Mouse (Mus musculus): ENCODE data around the gene Akap8. TPM values are rescaled to one million over a fixed set of nuclear protein-coding genes. Genes with fewer than 3 reads are reported as not detected.

Akap8 gene
- polyA plus RNA-seq, 1 experiment from 2014 or later: 55.8 TPM

- Histone ChIP-seq H3K79me2 (ENCODE audit: inconsistent target) (peaks cover 2% of the 10 kb centered on the region; the same call in 1 of the 2 replicates), H3K36me3 (ENCODE audit: inconsistent target) (peaks cover 57% of the 10 kb centered on the region), H3K27ac (no peak overlapping the region), H3K4me3 (ENCODE audit: inconsistent target) (no peak overlapping the region)
- WGBS (ENCODE audit: missing documents): 93% methylated on average over 6 of the region's 6 CpGs
Measured at GRCm38 (mm10) chr17:32355031-32355430, 34.0 kb upstream of the Akap8 start.

DNA sequence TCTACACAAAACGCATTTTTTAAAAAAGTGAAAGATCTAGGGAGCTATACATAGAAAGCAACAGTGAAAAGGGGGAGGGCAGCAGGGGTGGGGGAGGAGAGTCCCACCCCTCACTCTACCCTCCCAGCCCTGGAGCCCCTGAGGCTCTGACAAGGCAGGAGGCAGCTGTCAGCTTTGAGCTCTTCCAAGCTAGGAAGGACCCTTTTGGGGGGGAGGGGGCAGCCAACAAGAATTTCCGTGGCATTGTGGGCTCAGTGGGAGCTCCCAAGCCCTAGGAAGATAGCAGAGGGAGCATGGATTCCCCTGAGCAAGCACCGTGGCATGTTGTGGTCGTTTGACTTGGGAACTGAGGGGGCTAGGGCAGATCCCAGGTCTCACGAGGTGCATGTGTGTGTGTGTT lies 33.2 kb upstream of the Akap8 start:
- peaks cover 50% of the 10 kb centered on the region for H3K36me3 ChIP-seq (ENCODE audit: inconsistent target)
- WGBS (ENCODE audit: missing documents): 98% methylated on average over 5 of the region's 5 CpGs
- H3K79me2 ChIP-seq (ENCODE audit: inconsistent target): peaks cover 10% of the 10 kb centered on the region; the same call in 1 of the 2 replicates
- H3K27ac ChIP-seq: no peak overlapping the region
- H3K4me3 ChIP-seq (ENCODE audit: inconsistent target): no peak overlapping the region

- H3K79me2 ChIP-seq (ENCODE audit: inconsistent target): peaks cover 16% of the 10 kb centered on the region
- WGBS (ENCODE audit: missing documents): 79% methylated on average over 3 of the region's 4 CpGs
- no peak overlapping the region for H3K27ac ChIP-seq
- H3K36me3 ChIP-seq (ENCODE audit: inconsistent target): peaks cover 45% of the 10 kb centered on the region
- H3K4me3 ChIP-seq (ENCODE audit: inconsistent target): no peak overlapping the region
Measured at GRCm38 (mm10) chr17:32353696-32354095, 32.7 kb upstream of the Akap8 start.

DNA sequence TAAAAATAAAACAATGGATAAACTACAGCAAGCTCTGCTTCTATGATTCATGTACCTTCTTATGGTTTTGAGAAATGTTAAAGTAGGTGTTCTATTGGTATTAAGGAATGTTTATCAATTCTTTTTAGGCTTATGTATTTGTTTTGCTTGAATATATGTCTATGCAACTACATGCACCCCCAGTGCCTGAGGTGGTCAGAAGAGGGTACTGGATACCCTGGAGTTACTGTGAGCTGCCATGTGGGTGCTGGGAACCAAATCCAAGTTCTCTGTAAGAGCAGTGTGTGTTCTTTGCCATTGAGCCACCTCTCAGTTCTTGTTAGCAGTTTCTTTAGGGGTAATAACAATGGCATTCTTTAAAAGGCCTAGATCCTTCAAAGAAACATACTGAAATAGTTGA lies 30.7 kb upstream of the Akap8 start:
- Histone ChIP-seq H3K36me3 (ENCODE audit: inconsistent target) (peaks cover 27% of the 10 kb centered on the region), H3K27ac (no peak overlapping the region), H3K79me2 (ENCODE audit: inconsistent target) (peaks cover 35% of the 10 kb centered on the region), H3K4me3 (ENCODE audit: inconsistent target) (no peak overlapping the region)

DNA sequence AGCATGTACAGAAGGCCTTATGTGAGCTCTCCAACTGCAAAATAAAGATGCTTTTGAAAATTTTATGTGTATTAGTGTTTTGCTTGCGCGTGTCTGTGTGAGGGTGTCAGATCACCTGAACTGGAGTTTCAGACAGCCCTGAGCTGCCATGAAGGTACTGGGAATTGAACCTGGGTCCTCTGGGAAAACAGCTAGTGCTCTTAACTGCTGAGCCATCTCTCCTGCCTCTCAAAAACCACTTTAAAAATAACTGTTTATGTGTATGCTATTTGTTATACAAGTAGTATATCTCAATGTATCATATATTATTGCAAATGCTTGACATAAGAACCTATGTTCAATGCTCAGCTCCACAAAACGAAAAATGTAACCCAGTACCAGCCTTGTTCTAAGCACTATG lies 30.2 kb upstream of the Akap8 start:
- Histone ChIP-seq H3K36me3 (ENCODE audit: inconsistent target) (peaks cover 23% of the 10 kb centered on the region), H3K27ac (no peak overlapping the region), H3K4me3 (ENCODE audit: inconsistent target) (no peak overlapping the region; the same call in 1 of the 2 replicates), H3K79me2 (ENCODE audit: inconsistent target) (peaks cover 40% of the 10 kb centered on the region)
- 84% methylated on average over 3 of the region's 3 CpGs for WGBS (ENCODE audit: missing documents)

- H3K36me3 ChIP-seq (ENCODE audit: inconsistent target): peaks cover 15% of the 10 kb centered on the region
- WGBS (ENCODE audit: missing documents): 1% methylated on average over 37 of the region's 37 CpGs
- H3K4me3 ChIP-seq (ENCODE audit: inconsistent target): peak within 1 kb of the TSS; percentile 99
- H3K79me2 ChIP-seq (ENCODE audit: inconsistent target): peaks cover 48% of the 10 kb centered on the region
- H3K27ac ChIP-seq: peak within 1 kb of the TSS; percentile 74
Measured at GRCm38 (mm10) chr17:32350382-32350983, 29.4 kb upstream of the Akap8 start, which contains the start of gene Akap8l. TSS of gene Akap8l (minus strand) at chr17:32350607.

- Histone ChIP-seq H3K4me3 (ENCODE audit: inconsistent target) (peak overlapping the region; percentile 99), H3K36me3 (ENCODE audit: inconsistent target) (peaks cover 11% of the 10 kb centered on the region), H3K79me2 (ENCODE audit: inconsistent target) (peaks cover 53% of the 10 kb centered on the region), H3K27ac (peak overlapping the region; percentile 74)
- under 1% methylated on average over 24 of the region's 24 CpGs for WGBS (ENCODE audit: missing documents)
Measured at GRCm38 (mm10) chr17:32349851-32350381, 28.9 kb upstream of the Akap8 start.

GRCm38 (mm10) chr17:32349037-32349732 lies 28.1 kb upstream of the Akap8 start:
- Histone ChIP-seq H3K4me3 (ENCODE audit: inconsistent target) (peak overlapping the region; percentile 99), H3K36me3 (ENCODE audit: inconsistent target) (peaks cover 11% of the 10 kb centered on the region; the same call in 1 of the 2 replicates), H3K27ac (no peak overlapping the region), H3K79me2 (ENCODE audit: inconsistent target) (peaks cover 57% of the 10 kb centered on the region)
- 3% methylated on average over 4 of the region's 4 CpGs for WGBS (ENCODE audit: missing documents)

DNA sequence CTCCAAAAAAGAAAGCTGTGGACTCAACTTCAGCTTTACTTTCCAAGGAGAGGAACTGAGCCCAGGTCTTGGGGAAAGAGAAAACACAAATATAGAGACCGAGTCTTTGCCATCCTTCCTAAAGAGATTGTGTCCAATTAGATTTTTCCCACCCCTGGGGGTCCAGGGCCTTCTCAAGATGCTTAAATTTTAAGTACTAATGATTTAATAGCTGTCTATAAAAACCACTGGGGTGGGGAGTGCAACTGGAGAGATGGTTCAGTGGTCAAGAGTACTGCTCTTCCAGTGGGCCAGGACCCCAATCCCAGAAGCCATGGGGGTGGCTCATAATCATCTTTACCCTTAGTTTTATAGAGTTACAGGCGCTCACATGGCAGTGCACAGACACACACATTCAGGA lies 27.4 kb upstream of the Akap8 start:
- H3K79me2 ChIP-seq (ENCODE audit: inconsistent target): peaks cover 57% of the 10 kb centered on the region
- 0 out of 2 replicates have a peak, but pooled peaks cover 17% of the 10 kb centered on the region for H3K36me3 ChIP-seq (ENCODE audit: inconsistent target)
- 83% methylated on average over 2 of the region's 2 CpGs for WGBS (ENCODE audit: missing documents)
- no peak overlapping the region for H3K4me3 ChIP-seq (ENCODE audit: inconsistent target)
- no peak overlapping the region for H3K27ac ChIP-seq

DNA sequence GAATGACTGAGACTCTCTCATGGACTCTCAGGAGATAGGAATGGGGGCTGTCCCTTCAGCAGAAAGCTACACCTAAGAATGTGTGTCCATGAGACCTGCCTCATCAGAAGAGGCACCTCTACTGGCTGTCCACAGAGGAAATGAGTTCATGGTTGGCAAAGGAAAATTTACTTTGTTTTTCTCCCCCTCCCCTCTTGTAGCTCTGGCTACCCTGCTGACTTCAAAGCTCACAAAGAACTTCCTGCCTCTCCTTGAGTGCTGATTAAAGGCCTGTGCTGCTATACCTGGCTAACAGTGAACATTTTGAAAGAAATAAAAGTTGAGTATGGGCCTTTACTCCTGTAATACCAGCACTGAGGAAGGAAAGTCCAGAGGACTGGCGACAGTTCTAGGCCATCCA lies 20.1 kb upstream of the Akap8 start:
- peaks cover 28% of the 10 kb centered on the region; the same call in 1 of the 2 replicates for H3K36me3 ChIP-seq (ENCODE audit: inconsistent target)
- 100% methylated on average over 1 of the region's 1 CpGs for WGBS (ENCODE audit: missing documents)
- H3K27ac ChIP-seq: no peak overlapping the region
- H3K79me2 ChIP-seq (ENCODE audit: inconsistent target): peaks cover 16% of the 10 kb centered on the region
- H3K4me3 ChIP-seq (ENCODE audit: inconsistent target): no peak overlapping the region

DNA sequence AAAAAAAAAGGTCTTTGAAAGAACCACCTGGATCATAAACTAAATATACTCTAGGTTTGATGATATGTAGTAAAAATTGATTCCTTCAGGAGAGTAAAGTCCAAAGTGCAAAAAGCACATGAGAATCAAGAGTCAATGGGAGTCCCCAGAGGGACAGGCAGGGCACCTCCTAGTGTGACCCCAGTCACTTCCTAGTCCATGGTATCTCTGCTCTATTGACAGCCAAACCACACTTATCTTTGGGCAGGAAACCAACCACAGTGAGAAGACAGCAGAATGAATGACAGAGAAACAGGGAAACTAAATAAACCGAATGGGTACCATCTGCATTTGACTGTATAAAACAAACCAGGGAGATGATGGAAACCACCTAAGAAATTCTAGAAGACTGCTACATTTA lies 19.1 kb upstream of the Akap8 start:
- H3K27ac ChIP-seq: no peak overlapping the region
- H3K4me3 ChIP-seq (ENCODE audit: inconsistent target): no peak overlapping the region
- 50% methylated on average over 1 of the region's 1 CpGs for WGBS (ENCODE audit: missing documents)
- H3K79me2 ChIP-seq (ENCODE audit: inconsistent target): peaks cover 6% of the 10 kb centered on the region; the same call in 1 of the 2 replicates
- peaks cover 30% of the 10 kb centered on the region; the same call in 1 of the 2 replicates for H3K36me3 ChIP-seq (ENCODE audit: inconsistent target)

- H3K27ac ChIP-seq: peak overlapping the region; percentile 55
- WGBS (ENCODE audit: missing documents): 15% methylated on average over 2 of the region's 2 CpGs
- peaks cover 41% of the 10 kb centered on the region for H3K36me3 ChIP-seq (ENCODE audit: inconsistent target)
- no peak overlapping the region for H3K4me3 ChIP-seq (ENCODE audit: inconsistent target)
- H3K79me2 ChIP-seq (ENCODE audit: inconsistent target): no peaks in the 10 kb centered on the region
Measured at GRCm38 (mm10) chr17:32335869-32336268, 14.8 kb upstream of the Akap8 start.

GRCm38 (mm10) chr17:32334921-32335320 lies 13.9 kb upstream of the Akap8 start:
- Histone ChIP-seq H3K4me3 (ENCODE audit: inconsistent target) (no peak overlapping the region), H3K36me3 (ENCODE audit: inconsistent target) (peaks cover 43% of the 10 kb centered on the region), H3K79me2 (ENCODE audit: inconsistent target) (no peaks in the 10 kb centered on the region), H3K27ac (no peak overlapping the region)
- 100% methylated on average over 8 of the region's 12 CpGs for WGBS (ENCODE audit: missing documents)

DNA sequence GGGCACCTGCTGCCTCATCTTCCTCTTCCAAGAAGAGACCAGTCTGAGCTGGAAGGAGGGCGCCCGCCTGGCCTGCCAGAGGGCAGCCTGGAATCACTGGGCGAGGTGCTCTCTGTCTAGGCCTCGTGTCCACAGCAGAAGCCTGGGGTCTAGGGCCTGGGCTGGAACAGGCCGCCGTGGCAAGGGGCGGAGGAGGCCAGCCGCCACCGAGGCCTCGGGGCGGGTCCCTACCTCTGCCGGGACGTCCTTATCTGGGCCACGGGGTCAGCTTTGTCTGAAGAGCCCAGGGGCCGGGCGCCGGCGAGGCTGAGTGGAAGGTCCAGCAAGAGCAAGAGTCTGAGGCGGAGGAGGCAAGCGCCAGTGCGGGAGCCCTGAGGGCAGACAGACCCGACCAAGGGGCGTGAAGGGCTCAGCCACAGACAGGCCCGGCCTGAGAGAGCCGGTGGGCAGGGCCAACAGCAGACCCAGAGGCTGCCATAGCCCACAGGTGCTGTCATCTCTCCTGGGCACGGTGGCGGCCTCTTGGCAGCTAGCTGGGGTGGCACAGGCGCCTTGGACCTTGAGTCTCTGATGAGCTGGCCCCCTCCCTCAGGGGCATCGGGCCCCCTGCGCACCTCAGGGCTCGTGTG lies 12.8 kb upstream of the Akap8 start:
- Histone ChIP-seq H3K4me3 (ENCODE audit: inconsistent target) (no peak overlapping the region), H3K79me2 (ENCODE audit: inconsistent target) (no peaks in the 10 kb centered on the region), H3K36me3 (ENCODE audit: inconsistent target) (peaks cover 43% of the 10 kb centered on the region), H3K27ac (no peak overlapping the region)
- WGBS (ENCODE audit: missing documents): 97% methylated on average over 30 of the region's 31 CpGs

- peaks cover 36% of the 10 kb centered on the region for H3K36me3 ChIP-seq (ENCODE audit: inconsistent target)
- no peak overlapping the region for H3K27ac ChIP-seq
- peaks cover 13% of the 10 kb centered on the region; the same call in 1 of the 2 replicates for H3K79me2 ChIP-seq (ENCODE audit: inconsistent target)
- no peak overlapping the region for H3K4me3 ChIP-seq (ENCODE audit: inconsistent target)
Measured at GRCm38 (mm10) chr17:32327501-32327900, 6.5 kb upstream of the Akap8 start.
